Mouse (Mus musculus) CD4-positive helper T cell, adult 2 months (primary cell): ENCODE results near the gene Lck.
A peak's percentile ranks its signal among the peaks of the same experiment; 100 is the strongest.

Source experiments
- DNase-seq: peaks from one replicate; pipeline ENCODE4 v3.0.0-alpha.2; 2012; ENCODE audit warnings: low read depth, missing footprints, low spot score

Gene Lck

DNA sequence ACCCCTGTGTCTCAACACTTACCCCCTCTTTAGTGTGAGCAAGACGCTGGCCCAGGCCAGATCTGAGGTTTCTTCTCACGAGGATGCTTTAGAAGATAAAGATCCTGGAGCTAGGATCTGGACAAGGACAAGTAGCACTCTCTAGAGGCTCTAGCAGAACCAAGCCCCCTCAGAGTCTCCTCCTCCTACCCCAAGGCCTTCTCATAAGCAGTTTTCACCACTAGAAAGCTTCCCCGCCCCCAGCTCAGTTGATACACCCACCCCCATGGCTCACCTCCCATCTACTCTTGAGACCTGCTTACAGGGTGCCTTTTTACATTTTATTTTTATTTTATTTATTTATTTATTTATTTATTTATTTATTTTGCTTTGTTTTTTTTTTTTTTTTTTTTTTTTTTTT is 63.8 kb downstream of the Lck start:
- DNase-seq: no peak

GRCm38 (mm10) chr4:129508834-129509600 is 64.4 kb downstream of the Lck start:
- no peak for DNase-seq

- no peak for DNase-seq
Measured at GRCm38 (mm10) chr4:129508237-129508515, 65.3 kb downstream of the Lck start.

GRCm38 (mm10) chr4:129507434-129508236 is 65.8 kb downstream of the Lck start:
- peak; percentile 60 for DNase-seq

GRCm38 (mm10) chr4:129505511-129505910 is 67.9 kb downstream of the Lck start:
- no peak for DNase-seq

DNA sequence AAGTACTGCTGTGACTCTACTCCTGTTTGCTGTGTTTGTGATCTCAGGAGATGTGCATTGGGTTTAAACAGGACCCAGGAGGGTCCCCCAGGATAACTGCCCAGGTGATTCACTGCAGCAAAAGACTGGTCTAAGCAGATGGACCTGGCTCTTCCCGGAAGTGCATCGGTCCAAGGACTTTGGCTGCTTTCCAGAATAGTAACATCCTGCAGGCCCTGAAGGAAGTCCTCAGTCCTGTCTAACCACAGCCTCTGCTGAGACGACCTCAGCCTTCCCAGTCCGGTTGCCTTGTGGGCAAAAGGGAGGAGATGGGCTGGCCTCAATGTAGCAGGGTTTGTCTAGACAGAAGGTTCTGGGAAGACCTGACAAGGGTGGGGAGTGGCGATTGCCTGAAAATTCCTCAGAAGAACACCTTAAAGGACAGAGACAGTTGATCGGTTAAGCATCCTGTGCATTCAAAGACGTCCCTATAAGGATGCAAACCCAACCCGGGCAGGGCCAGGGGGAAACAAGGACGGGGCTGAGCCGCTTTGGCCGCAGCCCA is 70.5 kb downstream of the Lck start:
- no peak for DNase-seq

GRCm38 (mm10) chr4:129502327-129502888 is 71.0 kb downstream of the Lck start:
- DNase-seq: no peak

GRCm38 (mm10) chr4:129500607-129501566 is 72.6 kb downstream of the Lck start:
- DNase-seq: peak; percentile 82

GRCm38 (mm10) chr4:129500017-129500416 is 73.4 kb downstream of the Lck start:
- DNase-seq: no peak

- no peak for DNase-seq
Measured at GRCm38 (mm10) chr4:129498941-129499340, 74.5 kb downstream of the Lck start.
